Mouse (Mus musculus): ENCODE measurements at regions not wholly inside any gene's neighbourhood (a gene's known extent, or its start where the extent isn't known, plus 50 kb on each side); places are given as distances from the start of the nearest gene placed in this dataset.

- ATAC-seq (ENCODE audit: insufficient number of reproducible peaks, insufficient read depth, low FRiP score, low read depth), result no peak
- H3K4me3 ChIP-seq (ENCODE audit: control insufficient read depth in 1 of 2, insufficient read depth in 1 of 2, low read depth in 1 of 2, low read length in 2 of 2), result no peak overlapping the region
- WGBS, result 87% methylated on average over 2 of the region's 2 CpGs
- no peak overlapping the region for H3K4me2 ChIP-seq (ENCODE audit: low read length)
- H3K9ac ChIP-seq (ENCODE audit: low read length), result no peak overlapping the region
- H3K4me1 ChIP-seq (ENCODE audit: control insufficient read depth in 2 of 2, insufficient read depth in 2 of 2, low read length in 2 of 2), result peaks cover 7 to 14% of the 10 kb centered on the region in 2 experiments
- H3K9me3 ChIP-seq (ENCODE audit: control insufficient read depth, low read length), result no peaks in the 10 kb centered on the region
- no peaks in the 10 kb centered on the region for H3K36me3 ChIP-seq (ENCODE audit: control insufficient read depth, insufficient read depth, low read length)
- no peak overlapping the region for H3K27ac ChIP-seq (replicated peaks in 1 of 2; ENCODE audit: control insufficient read depth in 1 of 2, insufficient read depth in 1 of 2, low read depth in 2 of 2, low read length in 2 of 2)
- H3K27me3 ChIP-seq (ENCODE audit: control insufficient read depth, insufficient read depth, low read length), result no peaks in the 10 kb centered on the region
Measured at GRCm38 (mm10) chr10:67669066-67669465, 120.3 kb upstream of the Ado start.

- Histone ChIP-seq H3K9me3 (ENCODE audit: control insufficient read depth, low read length) (no peaks in the 10 kb centered on the region), H3K4me3 (ENCODE audit: control insufficient read depth in 1 of 2, insufficient read depth in 1 of 2, low read depth in 1 of 2, low read length in 2 of 2) (no peak overlapping the region), H3K9ac (ENCODE audit: low read length) (no peak overlapping the region), H3K36me3 (ENCODE audit: control insufficient read depth, insufficient read depth, low read length) (no peaks in the 10 kb centered on the region), H3K27ac (replicated peaks in 1 of 2; ENCODE audit: control insufficient read depth in 1 of 2, insufficient read depth in 1 of 2, low read depth in 2 of 2, low read length in 2 of 2) (no peak overlapping the region), H3K4me1 (ENCODE audit: control insufficient read depth in 2 of 2, insufficient read depth in 2 of 2, low read length in 2 of 2) (no peaks in the 10 kb centered on the region), H3K4me2 (ENCODE audit: low read length) (no peak overlapping the region), H3K27me3 (ENCODE audit: control insufficient read depth, insufficient read depth, low read length) (no peaks in the 10 kb centered on the region)
- 76% methylated on average over 3 of the region's 3 CpGs for WGBS
- ATAC-seq (ENCODE audit: insufficient number of reproducible peaks, insufficient read depth, low FRiP score, low read depth), result no peak
Measured at GRCm38 (mm10) chr10:67663028-67663427, 114.3 kb upstream of the Ado start.

GRCm38 (mm10) chr10:67661666-67662065 lies 112.9 kb upstream of the Ado start:
- Histone ChIP-seq H3K27ac (replicated peaks in 1 of 2; ENCODE audit: control insufficient read depth in 1 of 2, insufficient read depth in 1 of 2, low read depth in 2 of 2, low read length in 2 of 2) (no peak overlapping the region), H3K27me3 (ENCODE audit: control insufficient read depth, insufficient read depth, low read length) (no peaks in the 10 kb centered on the region), H3K4me3 (ENCODE audit: control insufficient read depth in 1 of 2, insufficient read depth in 1 of 2, low read depth in 1 of 2, low read length in 2 of 2) (no peak overlapping the region), H3K4me1 (ENCODE audit: control insufficient read depth in 2 of 2, insufficient read depth in 2 of 2, low read length in 2 of 2) (no peaks in the 10 kb centered on the region), H3K4me2 (ENCODE audit: low read length) (no peak overlapping the region), H3K9ac (ENCODE audit: low read length) (no peak overlapping the region), H3K36me3 (ENCODE audit: control insufficient read depth, insufficient read depth, low read length) (no peaks in the 10 kb centered on the region), H3K9me3 (ENCODE audit: control insufficient read depth, low read length) (no peaks in the 10 kb centered on the region)
- ATAC-seq (ENCODE audit: insufficient number of reproducible peaks, insufficient read depth, low FRiP score, low read depth), result no peak
- WGBS, result 75% methylated on average over 4 of the region's 4 CpGs

- no peak for ATAC-seq (ENCODE audit: insufficient number of reproducible peaks, insufficient read depth, low FRiP score, low read depth)
Measured at GRCm38 (mm10) chr10:67658005-67658545, 109.3 kb upstream of the Ado start.

GRCm38 (mm10) chr10:67657305-67657704 lies 108.5 kb upstream of the Ado start:
- H3K9me3 ChIP-seq (ENCODE audit: control insufficient read depth, low read length), result no peaks in the 10 kb centered on the region
- no peak overlapping the region for H3K4me2 ChIP-seq (ENCODE audit: low read length)
- WGBS, result 54% methylated on average over 2 of the region's 2 CpGs
- no peaks in the 10 kb centered on the region for H3K36me3 ChIP-seq (ENCODE audit: control insufficient read depth, insufficient read depth, low read length)
- no peaks in the 10 kb centered on the region for H3K27me3 ChIP-seq (ENCODE audit: control insufficient read depth, insufficient read depth, low read length)
- ATAC-seq (ENCODE audit: insufficient number of reproducible peaks, insufficient read depth, low FRiP score, low read depth), result no peak
- no peak overlapping the region for H3K9ac ChIP-seq (ENCODE audit: low read length)
- H3K4me1 ChIP-seq (ENCODE audit: control insufficient read depth in 2 of 2, insufficient read depth in 2 of 2, low read length in 2 of 2), result no peaks in the 10 kb centered on the region
- no peak overlapping the region for H3K4me3 ChIP-seq (ENCODE audit: control insufficient read depth in 1 of 2, insufficient read depth in 1 of 2, low read depth in 1 of 2, low read length in 2 of 2)
- no peak overlapping the region for H3K27ac ChIP-seq (replicated peaks in 1 of 2; ENCODE audit: control insufficient read depth in 1 of 2, insufficient read depth in 1 of 2, low read depth in 2 of 2, low read length in 2 of 2)

More at GRCm38 (mm10) chr10:67658005-67658545, 109.3 kb upstream of the Ado start:
- H3K4me1 ChIP-seq (ENCODE audit: control insufficient read depth in 2 of 2, insufficient read depth in 2 of 2, low read length in 2 of 2), result no peaks in the 10 kb centered on the region
- no peaks in the 10 kb centered on the region for H3K36me3 ChIP-seq (ENCODE audit: control insufficient read depth, insufficient read depth, low read length)
- no peaks in the 10 kb centered on the region for H3K9me3 ChIP-seq (ENCODE audit: control insufficient read depth, low read length)
- H3K4me2 ChIP-seq (ENCODE audit: low read length), result no peak overlapping the region
- H3K4me3 ChIP-seq (ENCODE audit: control insufficient read depth in 1 of 2, insufficient read depth in 1 of 2, low read depth in 1 of 2, low read length in 2 of 2), result no peak overlapping the region
- no peaks in the 10 kb centered on the region for H3K27me3 ChIP-seq (ENCODE audit: control insufficient read depth, insufficient read depth, low read length)
- no peak overlapping the region for H3K27ac ChIP-seq (replicated peaks in 1 of 2; ENCODE audit: control insufficient read depth in 1 of 2, insufficient read depth in 1 of 2, low read depth in 2 of 2, low read length in 2 of 2)
- no peak overlapping the region for H3K9ac ChIP-seq (ENCODE audit: low read length)
- WGBS, result 63% methylated on average over 4 of the region's 4 CpGs

- no peak for ATAC-seq (ENCODE audit: insufficient number of reproducible peaks, insufficient read depth, low FRiP score, low read depth)
- Histone ChIP-seq H3K4me3 (ENCODE audit: control insufficient read depth in 1 of 2, insufficient read depth in 1 of 2, low read depth in 1 of 2, low read length in 2 of 2) (no peak overlapping the region), H3K4me1 (ENCODE audit: control insufficient read depth in 2 of 2, insufficient read depth in 2 of 2, low read length in 2 of 2) (no peaks in the 10 kb centered on the region), H3K36me3 (ENCODE audit: control insufficient read depth, insufficient read depth, low read length) (no peaks in the 10 kb centered on the region), H3K9ac (ENCODE audit: low read length) (no peak overlapping the region), H3K27ac (replicated peaks in 1 of 2; ENCODE audit: control insufficient read depth in 1 of 2, insufficient read depth in 1 of 2, low read depth in 2 of 2, low read length in 2 of 2) (no peak overlapping the region), H3K9me3 (ENCODE audit: control insufficient read depth, low read length) (no peaks in the 10 kb centered on the region), H3K4me2 (ENCODE audit: low read length) (no peak overlapping the region), H3K27me3 (ENCODE audit: control insufficient read depth, insufficient read depth, low read length) (no peaks in the 10 kb centered on the region)
- 84% methylated on average over 10 of the region's 10 CpGs for WGBS
Measured at GRCm38 (mm10) chr10:67654518-67654917, 105.8 kb upstream of the Ado start.

- H3K4me3 ChIP-seq (ENCODE audit: control insufficient read depth in 1 of 2, insufficient read depth in 1 of 2, low read depth in 1 of 2, low read length in 2 of 2), result no peak overlapping the region
- ATAC-seq (ENCODE audit: insufficient number of reproducible peaks, insufficient read depth, low FRiP score, low read depth), result no peak
- WGBS, result 63% methylated on average over 3 of the region's 3 CpGs
- H3K4me1 ChIP-seq (ENCODE audit: control insufficient read depth in 2 of 2, insufficient read depth in 2 of 2, low read length in 2 of 2), result peaks cover 6 to 9% of the 10 kb centered on the region in 2 experiments
- no peak overlapping the region for H3K27ac ChIP-seq (replicated peaks in 1 of 2; ENCODE audit: control insufficient read depth in 1 of 2, insufficient read depth in 1 of 2, low read depth in 2 of 2, low read length in 2 of 2)
- no peaks in the 10 kb centered on the region for H3K36me3 ChIP-seq (ENCODE audit: control insufficient read depth, insufficient read depth, low read length)
- H3K9me3 ChIP-seq (ENCODE audit: control insufficient read depth, low read length), result no peaks in the 10 kb centered on the region
- no peak overlapping the region for H3K9ac ChIP-seq (ENCODE audit: low read length)
- H3K27me3 ChIP-seq (ENCODE audit: control insufficient read depth, insufficient read depth, low read length), result no peaks in the 10 kb centered on the region
- no peak overlapping the region for H3K4me2 ChIP-seq (ENCODE audit: low read length)
Measured at GRCm38 (mm10) chr10:67652300-67652699, 103.5 kb upstream of the Ado start.

- H3K9me3 ChIP-seq (ENCODE audit: control insufficient read depth, low read length), result no peaks in the 10 kb centered on the region
- no peak overlapping the region for H3K9ac ChIP-seq (ENCODE audit: low read length)
- no peaks in the 10 kb centered on the region for H3K36me3 ChIP-seq (ENCODE audit: control insufficient read depth, insufficient read depth, low read length)
- no peak overlapping the region for H3K4me3 ChIP-seq (ENCODE audit: control insufficient read depth in 1 of 2, insufficient read depth in 1 of 2, low read depth in 1 of 2, low read length in 2 of 2)
- ATAC-seq (ENCODE audit: insufficient number of reproducible peaks, insufficient read depth, low FRiP score, low read depth), result no peak
- peaks cover 7 to 16% of the 10 kb centered on the region in 2 experiments for H3K4me1 ChIP-seq (ENCODE audit: control insufficient read depth in 2 of 2, insufficient read depth in 2 of 2, low read length in 2 of 2)
- WGBS, result 87% methylated on average over 2 of the region's 2 CpGs
- H3K27ac ChIP-seq (replicated peaks in 1 of 2; ENCODE audit: control insufficient read depth in 1 of 2, insufficient read depth in 1 of 2, low read depth in 2 of 2, low read length in 2 of 2), result no peak overlapping the region
- no peak overlapping the region for H3K4me2 ChIP-seq (ENCODE audit: low read length)
- no peaks in the 10 kb centered on the region for H3K27me3 ChIP-seq (ENCODE audit: control insufficient read depth, insufficient read depth, low read length)
Measured at GRCm38 (mm10) chr10:67651386-67651785, 102.6 kb upstream of the Ado start.
